29 mouse cellular contexts compared by ENCODE assay signal in genomic region chr11:35274036-35274435, GRCm38 (mm10).
DNase-seq lines count a peak whose midpoint lies in the region; ATAC-seq lines count a peak whose summit lies in the region.
"Had no signal": no experiment of that assay in that cellular context is flagged by ENCODE, and none has a peak within 500 bp of the region (broad histone marks: within the 10 kb centered on the region; RNA-seq: fewer than 3 reads in every experiment).

No protein-coding gene starts in this region.

- no peak overlapping the region for H3K4me3 ChIP-seq in kidney, embryonic 14.5 days (ENCODE audit: low read length)
- H3K4me3 ChIP-seq in lung, embryonic 15.5 days, result no peak overlapping the region
- no peak overlapping the region for H3K4me3 ChIP-seq in limb, embryonic 10.5 days
- H3K4me3 ChIP-seq: embryonic facial prominence, embryonic 12.5 days; forebrain, embryonic 10.5 days; hindbrain, embryonic 12.5 days; limb, embryonic 13.5 days; liver, embryonic 12.5 days; megakaryocyte, embryonic 14.5 days; midbrain, embryonic 12.5 days; myocyte; stomach, embryonic 15.5 days had no signal

- WGBS in kidney, embryonic 14.5 days, result 77% methylated on average over 3 of the region's 3 CpGs
- 75% methylated on average over 3 of the region's 3 CpGs for WGBS in lung, embryonic 15.5 days
- WGBS in limb, embryonic 10.5 days, result 92% methylated on average over 3 of the region's 3 CpGs

- no peak for DNase-seq in kidney, adult 18-20 months
- no peak for DNase-seq in lung, postnatal 10 days
- DNase-seq in limb, embryonic 10.5 days (ENCODE audit: low spot score), result no peak
- peak; percentile 46 for DNase-seq in lung, postnatal 36 days
- no peak for DNase-seq in spleen, adult 12 weeks (ENCODE audit: low spot score)
- DNase-seq: cerebellum, adult 11 months; cerebellum, adult 9-10 months; cerebellum, postnatal 36 days; gastrocnemius, postnatal 14 days; heart, postnatal 36 days; layer of hippocampus, postnatal 36 days; liver, postnatal 0 days; right cerebral cortex, postnatal 14 days had no signal

- 0 out of 2 replicates have a peak overlapping the region, but pooled peaks have one; percentile 15 for H3K27ac ChIP-seq in kidney, embryonic 14.5 days (ENCODE audit: low read depth, low read length)
- H3K27ac ChIP-seq in lung, embryonic 15.5 days, result no peak overlapping the region
- peak overlapping the region; percentile 77 for H3K27ac ChIP-seq in limb, embryonic 10.5 days
- H3K27ac ChIP-seq: embryonic facial prominence, embryonic 12.5 days; forebrain, embryonic 10.5 days; hindbrain, embryonic 12.5 days; hindbrain, postnatal 0 days; limb, embryonic 13.5 days; liver, embryonic 12.5 days; midbrain, embryonic 12.5 days; stomach, embryonic 15.5 days had no signal

- H3K4me2 ChIP-seq in kidney, embryonic 14.5 days (replicated peaks; ENCODE audit: low read depth, low read length), result no peak overlapping the region
- no peak overlapping the region for H3K4me2 ChIP-seq in lung, embryonic 15.5 days
- H3K4me2 ChIP-seq: embryonic facial prominence, embryonic 12.5 days; heart, embryonic 11.5 days; hindbrain, embryonic 12.5 days; liver, embryonic 12.5 days; midbrain, embryonic 12.5 days; stomach, embryonic 15.5 days had no signal

- no peaks in the 10 kb centered on the region for H3K9me3 ChIP-seq in kidney, embryonic 14.5 days (ENCODE audit: control insufficient read depth, low read length)
- H3K9me3 ChIP-seq in lung, embryonic 15.5 days, result no peaks in the 10 kb centered on the region
- H3K9me3 ChIP-seq in limb, embryonic 10.5 days (replicated peaks), result no peaks in the 10 kb centered on the region
- H3K9me3 ChIP-seq: embryonic facial prominence, embryonic 12.5 days; forebrain, embryonic 10.5 days; hindbrain, embryonic 12.5 days; limb, embryonic 13.5 days; liver, embryonic 12.5 days; megakaryocyte, embryonic 14.5 days; midbrain, embryonic 12.5 days; stomach, embryonic 15.5 days had no signal

- 0 out of 2 replicates have a peak, but pooled peaks cover 3% of the 10 kb centered on the region for H3K27me3 ChIP-seq in kidney, embryonic 14.5 days (ENCODE audit: control insufficient read depth, insufficient read depth, low read length)
- peaks cover 27% of the 10 kb centered on the region; the same call in 1 of the 2 replicates for H3K27me3 ChIP-seq in lung, embryonic 15.5 days
- H3K27me3 ChIP-seq in limb, embryonic 10.5 days (ENCODE audit: low read depth, poor library complexity, severe bottlenecking), result no peaks in the 10 kb centered on the region
- H3K27me3 ChIP-seq: embryonic facial prominence, embryonic 12.5 days; hindbrain, embryonic 12.5 days; liver, embryonic 12.5 days; megakaryocyte, embryonic 14.5 days; stomach, embryonic 15.5 days had no signal

- H3K9ac ChIP-seq in kidney, embryonic 14.5 days (ENCODE audit: low read depth, low read length), result no peak overlapping the region
- H3K9ac ChIP-seq in lung, embryonic 15.5 days, result no peak overlapping the region
- H3K9ac ChIP-seq: embryonic facial prominence, embryonic 12.5 days; hindbrain, embryonic 12.5 days; limb, embryonic 13.5 days; liver, embryonic 12.5 days; liver, postnatal 0 days; midbrain, embryonic 12.5 days; stomach, embryonic 15.5 days had no signal

- no peak for ATAC-seq in kidney, embryonic 14.5 days (ENCODE audit: low FRiP score, low TSS enrichment)
- peak; percentile 64 for ATAC-seq in lung, embryonic 15.5 days (ENCODE audit: borderline replicate concordance, extremely low read depth, low FRiP score, low TSS enrichment)
- ATAC-seq: forebrain, embryonic 16.5 days; hindbrain, postnatal 0 days; intestine, embryonic 16.5 days; liver, embryonic 12.5 days; liver, postnatal 0 days; Patski had no signal

- H3K4me1 ChIP-seq in kidney, embryonic 14.5 days (ENCODE audit: control insufficient read depth, insufficient read depth, low read length), result peaks cover 64% of the 10 kb centered on the region
- H3K4me1 ChIP-seq in lung, embryonic 15.5 days, result peaks cover 31% of the 10 kb centered on the region
- peaks cover 100% of the 10 kb centered on the region for H3K4me1 ChIP-seq in limb, embryonic 10.5 days
- H3K4me1 ChIP-seq: liver, embryonic 12.5 days; megakaryocyte, embryonic 14.5 days; stomach, embryonic 15.5 days had no signal

- no peaks in the 10 kb centered on the region for H3K36me3 ChIP-seq in kidney, embryonic 14.5 days (ENCODE audit: control insufficient read depth, insufficient read depth, low read length)
- H3K36me3 ChIP-seq in lung, embryonic 15.5 days, result no peaks in the 10 kb centered on the region
- no peaks in the 10 kb centered on the region for H3K36me3 ChIP-seq in limb, embryonic 10.5 days
- H3K36me3 ChIP-seq: embryonic facial prominence, embryonic 12.5 days; forebrain, embryonic 10.5 days; hindbrain, embryonic 12.5 days; limb, embryonic 13.5 days; liver, embryonic 12.5 days; midbrain, embryonic 12.5 days; stomach, embryonic 15.5 days had no signal
